Mouse (Mus musculus) left cerebral cortex, postnatal 36 days (tissue): ENCODE measurements around the gene Spin2g. TPM values are rescaled to one million over a fixed set of nuclear protein-coding genes. Genes with fewer than 3 reads are reported as not detected.
"Not testable (repeated sequence)": the region's sequence is repeated elsewhere in the genome, so short reads cannot be mapped to it uniquely, and the experiment has no call there.

Experiments
- DNase-seq, 2 experiments: peaks; one replicate each; pipeline ENCODE4 v3.0.0; 2021 to 2022; ENCODE audit warnings: low spot score in 2 of 2, mixed read lengths in 1 of 2
- intact Hi-C: fragments of 180-260 bp; cut with DNase I; formaldehyde crosslinking; loops from one replicate; pipeline ENCODE4 v1.15.1; 2025
- total RNA-seq, 2 experiments: library from RNA; stranded (reverse); gene quantifications; 2 replicates each; pipeline ENCODE4 v1.2.3; 2021

Spin2g gene
- not detected for total RNA-seq

DNA sequence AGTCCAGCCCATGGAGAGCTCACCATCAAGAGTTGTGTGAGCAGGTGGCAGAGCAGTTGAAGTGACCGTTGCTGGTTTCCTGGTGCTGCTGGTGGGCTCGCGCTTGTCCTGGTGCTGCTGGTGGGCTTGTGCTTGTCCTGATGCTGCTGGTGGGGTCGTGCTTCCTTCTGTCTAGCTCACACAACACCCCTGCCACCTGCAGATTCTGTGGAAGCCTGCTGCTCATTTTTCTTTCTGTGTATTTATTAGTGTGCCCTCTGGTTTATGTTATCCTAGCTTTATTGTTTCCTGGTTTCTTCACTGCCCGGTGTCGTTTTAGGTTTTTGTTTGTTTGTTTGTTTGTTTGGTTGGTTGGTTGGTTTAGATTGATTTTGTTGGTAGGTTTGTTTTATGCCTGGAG, at the start of gene Spin2g:
TSS of gene Spin2g (minus strand) at position 101 of the 400 bp plus-strand sequence.
- DNase-seq, intact Hi-C loops: not testable (repeated sequence)

Other genes with a start within 250 kb of the Spin2g start
- not detected for gene Btbd35f9, start 77.2 kb downstream of the Spin2g start, total RNA-seq
- gene Btbd35f8, start 211.8 kb upstream of the Spin2g start, total RNA-seq = not detected